ENCODE assay signal across 25 mouse cellular contexts in genomic region chr7:102314107-102314506, GRCm38 (mm10). TPM values are rescaled to one million over a fixed set of nuclear protein-coding genes. Genes with fewer than 3 reads are reported as not detected.
DNase-seq lines count a peak whose midpoint lies in the region; ATAC-seq lines count a peak whose summit lies in the region.
"Had no signal": no experiment of that assay in that cellular context is flagged by ENCODE, and none has a peak within 500 bp of the region (broad histone marks: within the 10 kb centered on the region; RNA-seq: fewer than 3 reads in every experiment).

No protein-coding gene starts in this region.

- peak overlapping the region; percentile 43 for H3K27ac ChIP-seq in liver, embryonic 16.5 days (ENCODE audit: low read length)
- no peak overlapping the region for H3K27ac ChIP-seq in liver, embryonic 11.5 days (ENCODE audit: low read depth, low read length)
- H3K27ac ChIP-seq: forebrain, embryonic 12.5 days; hindbrain, embryonic 13.5 days; kidney, embryonic 15.5 days; limb, embryonic 12.5 days had no signal

- H3K36me3 ChIP-seq in liver, embryonic 16.5 days (ENCODE audit: control insufficient read depth, insufficient read depth): no peaks in the 10 kb centered on the region
- no peaks in the 10 kb centered on the region for H3K36me3 ChIP-seq in liver, embryonic 11.5 days (ENCODE audit: control insufficient read depth, insufficient read depth, low read length)
- H3K36me3 ChIP-seq: forebrain, embryonic 12.5 days; heart, embryonic 12.5 days; hindbrain, embryonic 13.5 days; kidney, embryonic 15.5 days; limb, embryonic 12.5 days had no signal

- no peaks in the 10 kb centered on the region for H3K9me3 ChIP-seq in liver, embryonic 16.5 days (replicated peaks; ENCODE audit: control insufficient read depth, low read length)
- H3K9me3 ChIP-seq in liver, embryonic 11.5 days (ENCODE audit: control insufficient read depth, low read length): no peaks in the 10 kb centered on the region
- H3K9me3 ChIP-seq: forebrain, embryonic 12.5 days; heart, embryonic 12.5 days; hindbrain, embryonic 13.5 days; kidney, embryonic 15.5 days; limb, embryonic 12.5 days had no signal

- peak; percentile 85 for DNase-seq in heart, adult 11 months
- DNase-seq in heart, postnatal 25 days (ENCODE audit: low spot score): no peak
- no peak for DNase-seq in liver, embryonic 11.5 days (ENCODE audit: low spot score)
- DNase-seq in embryo, embryonic 10.5 days (ENCODE audit: low spot score): peak; percentile 48
- peak; percentile 8 for DNase-seq in mesoderm, embryonic 11.5 days (ENCODE audit: low read depth, low spot score)
- DNase-seq in MN1 (ENCODE audit: low spot score): no peak
- no peak for DNase-seq in gastrocnemius, postnatal 36 days
- DNase-seq: adrenal gland, adult 8-10 months; B cell, adult 2 months; cerebellum, adult 11 months; cerebellum, postnatal 10 days; heart, postnatal 14 days; layer of hippocampus, adult 9-11 months; lung, adult 18-20 months; lung, postnatal 36 days; retina, postnatal 1 day; right cerebral cortex, postnatal 4 days had no signal

- no peak overlapping the region for H3K4me3 ChIP-seq in liver, embryonic 16.5 days (ENCODE audit: low read depth, low read length)
- no peak overlapping the region for H3K4me3 ChIP-seq in liver, embryonic 11.5 days (ENCODE audit: low read depth, low read length)
- H3K4me3 ChIP-seq: forebrain, embryonic 12.5 days; heart, embryonic 12.5 days; hindbrain, embryonic 13.5 days; kidney, embryonic 15.5 days; limb, embryonic 12.5 days had no signal

- 2% methylated on average over 1 of the region's 1 CpGs for WGBS in liver, embryonic 16.5 days (ENCODE audit: insufficient replicate concordance)
- WGBS in liver, embryonic 11.5 days: 19% methylated on average over 1 of the region's 1 CpGs

- intact Hi-C loops in heart, postnatal 25 days (cut with DNase I): no loop called here
- intact Hi-C loops in gastrocnemius, postnatal 36 days (cut with DNase I): no loop called here

- H3K4me2 ChIP-seq in liver, embryonic 16.5 days (ENCODE audit: low read depth, low read length): no peak overlapping the region
- H3K4me2 ChIP-seq in liver, embryonic 11.5 days: no peak overlapping the region
- H3K4me2 ChIP-seq: forebrain, embryonic 12.5 days; heart, embryonic 12.5 days; hindbrain, embryonic 13.5 days; kidney, embryonic 15.5 days; limb, embryonic 12.5 days; midbrain, embryonic 11.5 days had no signal

- no peak overlapping the region for H3K9ac ChIP-seq in liver, embryonic 16.5 days (ENCODE audit: low read depth, low read length)
- H3K9ac ChIP-seq in liver, embryonic 11.5 days (ENCODE audit: low read depth, low read length): no peak overlapping the region
- H3K9ac ChIP-seq: forebrain, embryonic 12.5 days; heart, embryonic 12.5 days; hindbrain, embryonic 13.5 days; kidney, embryonic 15.5 days; limb, embryonic 12.5 days had no signal

- H3K27me3 ChIP-seq in liver, embryonic 16.5 days (ENCODE audit: control insufficient read depth, insufficient read depth, low read depth, low read length): no peaks in the 10 kb centered on the region
- H3K27me3 ChIP-seq in liver, embryonic 11.5 days (replicated peaks; ENCODE audit: control insufficient read depth, insufficient read depth, low read length): no peaks in the 10 kb centered on the region
- H3K27me3 ChIP-seq: forebrain, embryonic 12.5 days; heart, embryonic 12.5 days; hindbrain, embryonic 13.5 days; kidney, embryonic 15.5 days; limb, embryonic 12.5 days had no signal

- ATAC-seq in liver, embryonic 16.5 days (ENCODE audit: low read depth): no peak
- no peak for ATAC-seq in liver, embryonic 11.5 days (replicated peaks; ENCODE audit: low FRiP score)
- ATAC-seq: inflammation-experienced regulatory T-cells, adult 6 months had no signal

- peaks cover 23% of the 10 kb centered on the region for H3K4me1 ChIP-seq in liver, embryonic 16.5 days (ENCODE audit: control insufficient read depth, low read depth, low read length)
- peaks cover 33% of the 10 kb centered on the region for H3K4me1 ChIP-seq in liver, embryonic 11.5 days (replicated peaks; ENCODE audit: control insufficient read depth, insufficient read depth, low read length)
- H3K4me1 ChIP-seq: hindbrain, embryonic 13.5 days; kidney, embryonic 15.5 days had no signal

RNA-seq across cellular contexts. Expression of gene Stim1, which starts 46.5 kb away (rescaled TPM):
- 10 to 100 TPM; 21.6 to 21.8 TPM for total RNA-seq in heart, postnatal 25 days (2021)
- polyA plus RNA-seq in liver, embryonic 16.5 days (2015; fragmentation: Nextera tagmentation; extraction: Ambion mirVana): 15.8 and 16.2 TPM in 2 replicates
- 22.0 and 23.3 TPM in 2 replicates for polyA plus RNA-seq in liver, embryonic 11.5 days (2014; fragmentation: Nextera tagmentation; extraction: Ambion mirVana)
- 100 to 1,000 TPM; 155 to 167 TPM for total RNA-seq in gastrocnemius, postnatal 36 days (2021)

RNA-seq across cellular contexts. Expression of gene Rhog, which starts 58.3 kb away (rescaled TPM):
- total RNA-seq in heart, postnatal 25 days (2021): 10 to 100 TPM; 24.8 to 30.5 TPM
- 49.5 and 56.3 TPM in 2 replicates for polyA plus RNA-seq in liver, embryonic 16.5 days (2015; fragmentation: Nextera tagmentation; extraction: Ambion mirVana)
- 76.8 and 81.1 TPM in 2 replicates for polyA plus RNA-seq in liver, embryonic 11.5 days (2014; fragmentation: Nextera tagmentation; extraction: Ambion mirVana)
- total RNA-seq in gastrocnemius, postnatal 36 days (2021): 10 to 100 TPM; 15.6 to 15.7 TPM

Comparison
In these comparisons a context has a peak if more than half of its experiments do, and no peak if none do; other contexts are left out.
1. DNase-seq: peak in heart, adult 11 months (single experiment), embryo, embryonic 10.5 days (single experiment) and mesoderm, embryonic 11.5 days (single experiment); none in heart, postnatal 25 days (single experiment), liver, embryonic 11.5 days (single experiment), MN1 (single experiment) and gastrocnemius, postnatal 36 days (0 of 2).
2. RNA of gene Stim1, which starts 46.5 kb away (total RNA-seq): 155 to 167 TPM in gastrocnemius, postnatal 36 days; 21.6 to 21.8 TPM in heart, postnatal 25 days; every median in the first group is over 4 times any median in the second.